Mouse (Mus musculus): ENCODE data around the gene Ano6. TPM values are rescaled to one million over a fixed set of nuclear protein-coding genes. Genes with fewer than 3 reads are reported as not detected.

Gene Ano6
- polyA plus RNA-seq, 1 experiment from 2014 or later = 16.2 TPM

- H3K27me3 ChIP-seq (ENCODE audit: control insufficient read depth, insufficient read depth, low read length) = no peaks in the 10 kb centered on the region
- ATAC-seq (ENCODE audit: low FRiP score, low TSS enrichment) = peak; percentile 85
- H3K9me3 ChIP-seq (ENCODE audit: control insufficient read depth, low read length) = no peaks in the 10 kb centered on the region
- 38% methylated on average over 12 of the region's 12 CpGs for WGBS
- H3K27ac ChIP-seq (replicated peaks) = no peak overlapping the region
- TF ChIP-seq EP300 (optimal IDR thresholded peaks at IDR 0.05) (no peak), CTCF (IDR thresholded peaks at IDR 0.05; ENCODE audit: low read depth) (peak; percentile 91)
- no peak overlapping the region for H3K9ac ChIP-seq (ENCODE audit: low read length)
- H3K4me3 ChIP-seq (ENCODE audit: low read depth, low read length) = no peak overlapping the region
- no peak overlapping the region for H3K4me2 ChIP-seq (replicated peaks; ENCODE audit: low read depth)
- no peaks in the 10 kb centered on the region for H3K4me1 ChIP-seq (replicated peaks; ENCODE audit: control insufficient read depth, insufficient read depth)
- DNase-seq (ENCODE audit: low spot score) = peak; percentile 82
- H3K36me3 ChIP-seq (ENCODE audit: control insufficient read depth, insufficient read depth, low read length) = no peaks in the 10 kb centered on the region
Observed at GRCm38 (mm10) chr15:95762661-95763303, 27.9 kb upstream of the Ano6 start.

GRCm38 (mm10) chr15:95763464-95763863 is 27.2 kb upstream of the Ano6 start:
- Histone ChIP-seq H3K4me1 (replicated peaks; ENCODE audit: control insufficient read depth, insufficient read depth) (no peaks in the 10 kb centered on the region), H3K4me3 (ENCODE audit: low read depth, low read length) (no peak overlapping the region), H3K4me2 (replicated peaks; ENCODE audit: low read depth) (no peak overlapping the region), H3K36me3 (ENCODE audit: control insufficient read depth, insufficient read depth, low read length) (no peaks in the 10 kb centered on the region), H3K9me3 (ENCODE audit: control insufficient read depth, low read length) (no peaks in the 10 kb centered on the region), H3K27me3 (ENCODE audit: control insufficient read depth, insufficient read depth, low read length) (no peaks in the 10 kb centered on the region), H3K27ac (replicated peaks) (no peak overlapping the region), H3K9ac (ENCODE audit: low read length) (no peak overlapping the region)
- ATAC-seq (ENCODE audit: low FRiP score, low TSS enrichment) (no peak), DNase-seq (ENCODE audit: low spot score) (no peak)
- TF ChIP-seq EP300 (optimal IDR thresholded peaks at IDR 0.05) (no peak), CTCF (IDR thresholded peaks at IDR 0.05; ENCODE audit: low read depth) (no peak)
- 41% methylated on average over 6 of the region's 6 CpGs for WGBS

- Histone ChIP-seq H3K4me2 (replicated peaks; ENCODE audit: low read depth) (no peak overlapping the region), H3K4me3 (ENCODE audit: low read depth, low read length) (no peak overlapping the region), H3K4me1 (replicated peaks; ENCODE audit: control insufficient read depth, insufficient read depth) (no peaks in the 10 kb centered on the region), H3K27me3 (ENCODE audit: control insufficient read depth, insufficient read depth, low read length) (no peaks in the 10 kb centered on the region), H3K9ac (ENCODE audit: low read length) (no peak overlapping the region), H3K9me3 (ENCODE audit: control insufficient read depth, low read length) (no peaks in the 10 kb centered on the region), H3K36me3 (ENCODE audit: control insufficient read depth, insufficient read depth, low read length) (no peaks in the 10 kb centered on the region), H3K27ac (replicated peaks) (no peak overlapping the region)
- WGBS = 91% methylated on average over 8 of the region's 8 CpGs
- ATAC-seq (ENCODE audit: low FRiP score, low TSS enrichment) = no peak
- TF ChIP-seq CTCF (IDR thresholded peaks at IDR 0.05; ENCODE audit: low read depth) (no peak), EP300 (optimal IDR thresholded peaks at IDR 0.05) (no peak)
- DNase-seq (ENCODE audit: low spot score) = no peak
Observed at GRCm38 (mm10) chr15:95765271-95765670, 25.4 kb upstream of the Ano6 start.

- no peak for TF ChIP-seq CTCF (IDR thresholded peaks at IDR 0.05; ENCODE audit: low read depth)
- TF ChIP-seq EP300 (optimal IDR thresholded peaks at IDR 0.05) = no peak
- no peaks in the 10 kb centered on the region for H3K9me3 ChIP-seq (ENCODE audit: control insufficient read depth, low read length)
- H3K36me3 ChIP-seq (ENCODE audit: control insufficient read depth, insufficient read depth, low read length) = no peaks in the 10 kb centered on the region
- DNase-seq (ENCODE audit: low spot score) = no peak
- H3K4me1 ChIP-seq (replicated peaks; ENCODE audit: control insufficient read depth, insufficient read depth) = no peaks in the 10 kb centered on the region
- no peak overlapping the region for H3K4me2 ChIP-seq (replicated peaks; ENCODE audit: low read depth)
- WGBS = 77% methylated on average over 6 of the region's 6 CpGs
- no peak overlapping the region for H3K27ac ChIP-seq (replicated peaks)
- no peak overlapping the region for H3K9ac ChIP-seq (ENCODE audit: low read length)
- no peak for ATAC-seq (ENCODE audit: low FRiP score, low TSS enrichment)
- no peak overlapping the region for H3K4me3 ChIP-seq (ENCODE audit: low read depth, low read length)
- H3K27me3 ChIP-seq (ENCODE audit: control insufficient read depth, insufficient read depth, low read length) = no peaks in the 10 kb centered on the region
Observed at GRCm38 (mm10) chr15:95765936-95766335, 24.7 kb upstream of the Ano6 start.

GRCm38 (mm10) chr15:95767825-95768224 is 22.8 kb upstream of the Ano6 start:
- no peaks in the 10 kb centered on the region for H3K36me3 ChIP-seq (ENCODE audit: control insufficient read depth, insufficient read depth, low read length)
- no peak overlapping the region for H3K9ac ChIP-seq (ENCODE audit: low read length)
- WGBS = 65% methylated on average over 7 of the region's 7 CpGs
- no peaks in the 10 kb centered on the region for H3K4me1 ChIP-seq (replicated peaks; ENCODE audit: control insufficient read depth, insufficient read depth)
- H3K4me2 ChIP-seq (replicated peaks; ENCODE audit: low read depth) = no peak overlapping the region
- no peak overlapping the region for H3K27ac ChIP-seq (replicated peaks)
- no peaks in the 10 kb centered on the region for H3K9me3 ChIP-seq (ENCODE audit: control insufficient read depth, low read length)
- no peak overlapping the region for H3K4me3 ChIP-seq (ENCODE audit: low read depth, low read length)
- TF ChIP-seq EP300 (optimal IDR thresholded peaks at IDR 0.05) (no peak), CTCF (IDR thresholded peaks at IDR 0.05; ENCODE audit: low read depth) (peak; percentile 66)
- DNase-seq (ENCODE audit: low spot score) (no peak), ATAC-seq (ENCODE audit: low FRiP score, low TSS enrichment) (peak; percentile 58; the same call in 1 of the 2 replicates)
- no peaks in the 10 kb centered on the region for H3K27me3 ChIP-seq (ENCODE audit: control insufficient read depth, insufficient read depth, low read length)

- TF ChIP-seq CTCF (IDR thresholded peaks at IDR 0.05; ENCODE audit: low read depth) (no peak), EP300 (optimal IDR thresholded peaks at IDR 0.05) (no peak)
- no peak overlapping the region for H3K4me2 ChIP-seq (replicated peaks; ENCODE audit: low read depth)
- H3K36me3 ChIP-seq (ENCODE audit: control insufficient read depth, insufficient read depth, low read length) = no peaks in the 10 kb centered on the region
- H3K4me3 ChIP-seq (ENCODE audit: low read depth, low read length) = no peak overlapping the region
- ATAC-seq (ENCODE audit: low FRiP score, low TSS enrichment) = no peak
- no peak overlapping the region for H3K9ac ChIP-seq (ENCODE audit: low read length)
- H3K27ac ChIP-seq (replicated peaks) = no peak overlapping the region
- WGBS = 78% methylated on average over 5 of the region's 5 CpGs
- no peaks in the 10 kb centered on the region for H3K4me1 ChIP-seq (replicated peaks; ENCODE audit: control insufficient read depth, insufficient read depth)
- no peaks in the 10 kb centered on the region for H3K9me3 ChIP-seq (ENCODE audit: control insufficient read depth, low read length)
- DNase-seq (ENCODE audit: low spot score) = no peak
- no peaks in the 10 kb centered on the region for H3K27me3 ChIP-seq (ENCODE audit: control insufficient read depth, insufficient read depth, low read length)
Observed at GRCm38 (mm10) chr15:95768703-95769102, 21.9 kb upstream of the Ano6 start.

Measured in stomach, postnatal 0 days (tissue).